Mouse (Mus musculus) R1 (cell line): Measurements from ENCODE around the gene Ocel1.
A peak's percentile ranks its signal among the peaks of the same experiment; 100 is the strongest.

ENCODE experiments used
- DNase-seq: peaks from one replicate; pipeline ENCODE4 v3.0.0-alpha.2; 2018; ENCODE audit warnings: low read depth, low spot score

The Ocel1 gene

DNA sequence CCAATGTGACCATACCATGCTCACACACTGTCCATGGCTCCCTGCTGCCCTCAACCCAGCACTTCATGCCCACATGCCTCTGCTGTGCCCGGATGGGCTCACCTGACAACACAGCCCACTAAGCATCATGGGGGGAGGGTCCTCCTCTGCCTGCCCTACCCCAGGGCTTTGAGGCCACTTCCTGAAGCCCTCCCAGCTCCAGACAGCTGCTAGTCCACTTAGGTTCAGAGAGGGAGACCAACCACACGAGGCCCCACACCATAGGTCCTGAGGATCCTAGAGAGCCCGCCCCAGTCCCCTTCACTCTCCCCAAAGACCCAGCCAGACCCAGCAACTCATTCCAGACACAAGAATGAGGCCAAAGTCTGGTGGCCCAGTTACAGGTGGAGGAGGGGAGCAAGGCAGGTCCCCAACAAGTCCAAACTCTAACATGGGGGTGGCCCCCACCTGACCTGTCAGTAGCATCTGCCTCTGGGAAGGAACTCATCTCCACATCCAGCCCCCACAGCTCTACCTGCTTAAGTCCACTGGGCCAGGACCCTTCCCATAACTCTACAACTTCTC lies 8.5 kb downstream of the Ocel1 start:
- DNase-seq: no peak

DNA sequence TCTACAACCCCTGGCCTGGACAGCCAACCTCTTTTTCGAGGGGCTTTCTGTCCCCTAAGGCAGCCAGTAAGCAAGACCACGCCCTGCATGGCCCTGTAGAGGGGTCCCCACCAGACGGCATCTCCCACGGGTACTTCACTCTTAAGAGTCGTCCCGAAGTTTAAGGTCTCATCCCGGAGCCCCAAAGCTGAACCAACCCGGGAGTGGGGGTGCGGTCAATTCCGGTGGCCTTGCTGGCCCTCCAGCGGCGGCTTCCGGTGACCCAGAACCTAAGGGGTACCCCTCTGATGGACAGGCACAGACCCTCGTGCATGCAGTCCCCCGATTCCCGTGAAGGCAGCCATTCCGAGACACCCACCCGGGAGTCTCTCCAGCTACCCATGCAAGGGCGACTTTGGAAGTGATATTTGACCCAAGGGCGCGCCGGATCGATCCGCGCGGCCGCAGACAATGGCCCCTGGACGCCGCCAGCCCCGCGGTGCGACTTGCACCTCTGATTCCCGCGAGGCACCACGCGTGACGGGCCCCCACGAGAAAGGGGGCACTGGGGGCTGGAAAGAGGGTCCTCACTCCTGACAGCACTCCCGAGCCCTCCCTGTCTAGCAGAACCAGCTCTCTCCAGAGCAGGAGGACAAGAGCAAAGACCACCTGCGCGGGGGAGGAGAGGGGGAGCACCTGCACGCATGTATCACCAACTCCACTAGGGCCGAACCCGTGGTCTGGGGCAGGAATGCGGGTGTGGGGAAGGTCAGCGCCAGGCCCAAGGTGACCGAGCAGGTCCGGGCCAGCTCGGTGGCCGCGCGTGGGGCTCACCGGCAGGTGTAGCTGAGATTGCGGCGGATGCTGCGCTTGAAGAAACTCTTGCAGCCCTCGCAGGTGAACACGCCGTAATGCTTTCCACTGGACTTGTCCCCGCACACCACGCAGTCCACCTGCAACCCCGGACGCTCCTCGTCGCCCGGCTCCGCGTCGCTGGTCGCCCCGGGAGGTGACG lies 9.4 kb downstream of the Ocel1 start:
- no peak for DNase-seq

DNA sequence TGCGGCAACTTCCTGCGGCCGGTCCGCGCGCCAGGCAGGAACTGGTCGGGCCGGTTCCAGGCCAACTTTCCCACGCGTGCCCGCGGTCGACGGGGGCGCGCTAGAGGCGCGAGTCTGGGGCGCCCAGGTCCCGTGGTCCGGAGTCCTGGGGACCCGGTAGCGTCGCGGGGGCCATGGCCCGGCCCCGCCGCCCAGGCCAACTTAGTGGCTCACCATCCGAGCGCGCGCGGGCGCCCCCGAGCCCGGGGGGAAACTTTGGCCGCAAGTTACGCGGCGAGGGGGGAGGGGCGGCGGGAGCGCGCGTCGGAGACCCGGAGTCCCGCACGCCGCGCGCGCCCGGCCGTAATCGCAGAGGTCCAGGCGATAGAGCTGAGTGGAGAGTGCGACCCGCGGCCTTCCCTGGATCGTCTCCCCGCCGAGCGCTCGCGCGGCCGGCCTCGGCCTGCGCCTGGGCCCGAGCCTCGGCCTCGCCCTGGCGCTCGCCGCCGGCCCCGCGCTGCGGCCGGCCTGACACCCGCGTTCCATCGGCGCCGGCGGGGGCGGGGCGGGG lies 10.4 kb downstream of the Ocel1 start, which contains the start of gene Nr2f6:
Gene Nr2f6, minus strand, starts transcription at position 540 of the 550 bp plus-strand sequence.
- DNase-seq: peak; percentile 71

DNA sequence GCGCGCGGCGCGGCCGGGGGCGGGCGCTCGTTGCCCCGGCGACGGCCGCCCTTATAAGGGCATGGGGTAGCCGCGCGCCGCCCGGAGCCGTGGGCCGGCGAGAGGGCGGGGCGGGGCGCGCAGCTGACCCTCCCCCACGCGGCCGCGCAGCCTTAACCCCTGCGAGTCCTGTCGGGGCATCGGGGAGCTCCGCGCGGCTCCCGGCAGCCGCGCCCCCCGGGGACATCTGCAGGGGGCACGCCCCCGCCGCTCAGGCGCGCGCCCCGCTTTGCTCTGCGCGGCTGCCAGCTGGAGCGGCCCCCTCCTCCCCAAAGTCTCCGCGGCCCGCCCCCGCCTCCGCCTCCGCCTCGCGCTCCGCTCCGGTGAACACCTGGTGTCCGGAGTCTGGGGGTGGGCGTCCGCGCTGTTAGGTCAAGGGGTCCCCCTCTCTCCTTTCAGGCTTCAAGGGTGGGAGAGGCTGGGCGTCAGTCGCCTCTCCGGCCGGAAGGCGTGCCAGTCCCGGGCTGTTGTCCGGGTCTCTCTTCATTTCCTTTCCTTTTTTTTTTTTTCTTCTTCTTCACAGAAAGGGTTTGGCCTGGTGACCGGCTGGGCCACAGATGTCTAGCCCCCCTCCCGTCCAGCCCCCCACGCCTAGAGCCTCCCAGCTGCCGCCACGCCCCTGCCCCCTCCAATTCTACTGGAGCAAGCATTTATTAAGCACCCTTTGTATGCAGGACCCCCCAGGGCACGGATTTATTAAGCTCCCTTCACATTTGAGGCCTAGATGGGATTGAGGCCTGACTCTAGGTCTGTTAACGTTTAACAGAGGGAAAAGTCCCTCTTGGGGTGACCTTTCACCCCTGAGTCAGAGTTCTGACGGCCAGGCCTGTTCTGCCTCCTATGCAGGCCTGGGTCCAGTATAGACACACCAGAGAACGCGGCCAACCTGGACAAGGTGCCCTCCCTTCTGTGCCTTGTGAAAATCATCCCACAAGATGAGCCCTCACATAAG lies 11.2 kb downstream of the Ocel1 start:
- DNase-seq: peak; percentile 83

DNA sequence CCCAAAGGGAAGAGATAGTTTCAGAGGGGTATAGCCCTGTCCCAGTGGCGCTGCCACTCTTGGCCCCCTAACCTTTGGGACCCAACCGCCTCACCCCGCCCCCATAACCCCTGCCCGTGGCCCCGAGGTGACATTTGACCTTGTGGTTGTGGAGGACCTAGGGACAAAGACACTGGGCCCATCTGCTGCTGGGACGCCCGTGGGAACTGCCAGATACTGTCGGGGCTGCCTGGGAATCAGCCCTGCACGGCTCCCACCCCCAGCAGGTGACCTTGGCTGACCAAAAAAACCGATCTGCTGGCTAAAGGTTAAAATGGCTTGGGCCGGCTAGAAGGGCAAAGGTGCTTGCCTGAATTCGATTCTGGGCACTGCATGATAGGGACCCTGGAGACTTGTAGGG lies 12.3 kb downstream of the Ocel1 start:
- DNase-seq: no peak

DNA sequence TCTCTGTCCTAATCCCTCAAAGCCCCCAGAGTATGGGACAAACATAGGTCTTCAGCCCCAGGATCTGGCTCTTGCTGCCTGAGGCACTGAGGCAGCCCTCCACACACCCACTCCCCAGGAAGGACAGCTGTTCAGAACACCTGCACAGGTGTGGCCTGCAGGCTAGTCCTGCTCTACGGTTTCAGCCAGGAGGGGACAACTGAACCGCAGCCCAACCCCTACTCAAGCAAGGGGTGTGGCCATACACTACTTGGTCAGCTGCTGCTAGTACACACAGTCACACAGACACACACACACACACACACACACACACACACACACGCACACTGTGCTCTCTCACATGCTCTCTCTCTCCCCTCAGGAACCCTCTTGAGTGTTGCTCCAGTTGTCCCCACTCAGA lies 12.8 kb downstream of the Ocel1 start:
- no peak for DNase-seq

DNA sequence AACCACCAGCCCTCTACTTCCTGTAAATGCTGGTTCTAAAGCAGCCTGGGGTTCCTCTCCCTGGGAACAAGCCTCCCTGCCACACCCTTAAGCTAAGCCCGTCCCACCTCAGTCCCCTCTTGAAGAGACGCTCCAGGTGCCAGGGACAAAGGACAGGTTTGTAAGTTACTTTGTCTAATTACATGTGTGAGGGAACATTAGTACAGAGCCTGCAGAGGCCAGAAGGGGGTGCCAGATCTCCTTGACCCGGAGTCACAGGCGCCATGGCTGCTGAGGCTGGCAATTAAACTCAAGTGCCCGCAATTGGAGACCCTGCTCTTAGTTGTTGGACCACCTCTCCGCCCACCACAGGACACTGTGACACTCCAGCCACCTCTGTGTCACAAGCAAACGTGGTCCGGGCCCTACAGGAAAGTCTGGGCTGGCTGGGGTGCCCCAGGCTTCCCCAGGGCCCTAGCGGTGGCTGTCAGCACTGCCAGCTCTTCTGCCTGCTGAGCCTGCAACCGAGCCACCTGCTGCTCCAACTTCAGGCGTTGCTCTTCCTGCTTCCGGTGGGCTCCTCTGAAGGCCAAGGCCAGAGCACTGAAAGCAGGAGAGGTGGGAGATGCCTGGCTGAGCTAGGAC lies 14.2 kb downstream of the Ocel1 start:
- DNase-seq: peak; percentile 95

DNA sequence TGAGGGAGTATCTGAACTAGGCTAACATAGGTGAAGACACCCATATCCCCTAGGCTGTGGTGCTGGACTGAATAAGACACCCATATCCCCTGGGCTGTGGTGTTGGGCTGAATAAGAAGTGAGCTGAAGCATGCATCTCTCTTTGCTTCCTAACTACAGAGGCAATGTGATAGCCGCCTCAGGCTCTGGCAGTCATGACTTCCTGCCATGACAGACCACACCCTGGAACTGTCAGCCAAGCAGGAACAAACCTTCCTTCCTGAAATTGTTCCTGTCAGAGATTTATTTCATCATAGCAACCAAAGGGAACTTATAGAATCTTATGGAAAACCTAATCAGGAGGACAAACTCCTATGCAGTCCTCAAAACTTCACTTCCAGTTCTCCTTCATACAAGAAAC lies 17.2 kb downstream of the Ocel1 start:
- DNase-seq: no peak

DNA sequence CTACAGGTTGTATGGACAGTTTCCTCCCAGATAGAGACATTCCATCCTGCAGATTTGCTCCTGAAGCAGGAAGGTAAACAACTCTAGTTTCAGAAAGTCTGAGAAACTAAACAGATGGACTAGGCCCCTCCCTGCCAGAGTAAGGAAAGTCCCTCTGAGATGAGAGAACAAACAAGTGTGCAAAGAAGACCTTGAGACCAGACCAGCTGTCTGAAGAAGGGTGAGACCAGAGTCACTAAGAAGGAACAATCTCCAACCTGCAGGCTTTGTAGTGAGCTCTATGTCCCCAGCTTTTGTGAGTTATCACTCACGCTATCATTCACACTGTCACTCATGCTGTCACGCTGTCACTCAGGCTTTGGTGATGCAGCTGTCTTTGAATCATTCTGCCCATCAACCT lies 20.6 kb downstream of the Ocel1 start:
- no peak for DNase-seq

DNA sequence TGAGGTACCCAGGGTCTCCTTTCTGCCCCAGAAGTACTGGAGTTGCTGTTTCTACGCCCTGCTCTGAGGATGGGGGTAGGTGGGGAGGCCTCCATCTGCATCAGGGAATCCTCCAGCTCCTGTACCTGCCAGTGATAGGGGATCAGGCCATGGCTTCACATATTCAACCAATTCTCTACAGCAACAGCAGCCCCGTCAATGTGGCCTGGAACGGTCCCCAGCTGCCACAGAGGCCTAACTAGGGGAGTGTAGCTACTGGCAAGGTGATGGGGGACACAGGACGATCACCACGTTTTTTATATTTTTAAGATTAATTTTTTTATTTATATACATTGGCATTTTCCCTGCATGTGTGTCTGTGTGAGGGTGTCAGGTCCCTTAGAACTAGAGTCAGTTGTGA lies 21.3 kb downstream of the Ocel1 start:
- DNase-seq: no peak

DNA sequence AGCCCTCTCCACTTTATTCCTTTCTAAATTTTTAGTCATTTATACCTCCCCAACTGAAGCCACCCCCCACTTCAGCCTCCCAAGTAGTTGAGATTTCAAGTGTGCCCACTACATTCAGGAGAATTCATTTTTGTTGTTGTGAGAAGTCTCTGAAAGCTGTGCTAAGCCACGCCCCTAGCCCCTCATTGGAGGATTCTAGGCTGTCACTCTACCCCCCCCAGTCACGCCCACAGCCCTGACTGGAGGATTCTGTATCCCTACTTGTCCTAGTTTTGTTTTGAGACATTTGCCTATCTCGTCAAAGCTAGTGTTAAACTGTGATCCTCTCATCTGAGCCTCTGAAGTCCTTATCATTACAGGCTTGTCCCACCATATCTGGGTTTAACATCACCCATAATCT lies 21.8 kb downstream of the Ocel1 start:
- DNase-seq: peak; percentile 84

DNA sequence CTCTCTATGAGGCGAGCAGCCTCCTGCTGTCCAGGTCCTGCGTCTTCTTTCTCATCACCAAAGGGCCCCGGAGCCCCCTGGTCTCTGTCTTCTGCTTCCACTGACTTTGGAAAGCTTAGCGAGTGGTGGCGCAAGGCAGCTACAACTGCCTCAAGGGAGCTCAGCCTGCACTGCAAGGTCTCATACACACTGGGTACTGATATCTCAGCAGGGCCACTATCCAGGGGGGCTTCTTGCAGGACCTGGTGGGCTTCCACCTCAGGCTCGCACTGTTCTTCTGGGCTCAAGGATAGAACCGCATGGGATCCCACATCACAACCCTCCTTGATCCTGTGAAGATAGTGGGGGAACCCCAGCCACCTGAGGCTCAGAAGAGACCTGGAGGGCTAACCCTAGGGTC lies 23.4 kb downstream of the Ocel1 start:
- DNase-seq: no peak

DNA sequence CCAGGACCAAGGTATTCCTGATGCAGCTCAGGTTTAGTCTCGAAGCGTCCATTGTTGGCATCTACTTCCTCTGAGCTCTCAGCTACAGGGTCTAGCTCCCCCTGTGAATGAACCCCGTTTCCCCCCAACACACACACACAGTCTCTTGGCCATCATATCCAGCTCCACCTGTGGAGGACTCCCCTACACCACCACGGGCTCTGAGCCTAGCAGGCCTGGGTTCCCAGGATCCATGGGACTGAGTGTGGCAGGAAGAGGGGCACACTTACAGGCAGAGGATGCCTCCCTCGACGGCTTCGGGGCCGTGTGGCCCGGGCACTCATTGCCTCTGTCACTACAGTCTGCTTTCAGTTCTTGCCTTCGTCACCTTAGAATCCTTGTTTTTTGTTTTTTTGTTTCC lies 24.0 kb downstream of the Ocel1 start:
- DNase-seq: no peak

DNA sequence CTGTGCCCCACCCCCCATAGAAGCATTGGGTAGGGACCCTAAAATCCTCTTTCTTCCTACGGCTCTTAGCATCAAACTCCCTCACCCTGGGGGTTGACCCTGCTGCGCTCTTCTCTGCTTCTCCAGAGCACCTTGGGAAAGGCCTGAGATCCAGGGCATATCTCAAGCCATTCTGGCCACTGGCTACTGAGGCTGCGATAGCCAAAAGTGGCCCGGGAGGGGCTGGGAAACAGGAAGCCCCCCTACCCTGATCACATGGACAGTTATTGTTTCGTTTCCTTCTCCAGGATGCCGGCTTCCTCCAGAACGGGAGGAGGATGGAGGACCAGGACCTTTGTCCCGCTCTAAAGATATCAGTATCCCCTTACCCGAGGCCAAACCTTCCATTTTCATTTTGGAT lies 24.5 kb downstream of the Ocel1 start, which contains the start of gene Ushbp1:
Gene Ushbp1, minus strand, starts transcription at position 174 of the 400 bp plus-strand sequence.
- no peak for DNase-seq

DNA sequence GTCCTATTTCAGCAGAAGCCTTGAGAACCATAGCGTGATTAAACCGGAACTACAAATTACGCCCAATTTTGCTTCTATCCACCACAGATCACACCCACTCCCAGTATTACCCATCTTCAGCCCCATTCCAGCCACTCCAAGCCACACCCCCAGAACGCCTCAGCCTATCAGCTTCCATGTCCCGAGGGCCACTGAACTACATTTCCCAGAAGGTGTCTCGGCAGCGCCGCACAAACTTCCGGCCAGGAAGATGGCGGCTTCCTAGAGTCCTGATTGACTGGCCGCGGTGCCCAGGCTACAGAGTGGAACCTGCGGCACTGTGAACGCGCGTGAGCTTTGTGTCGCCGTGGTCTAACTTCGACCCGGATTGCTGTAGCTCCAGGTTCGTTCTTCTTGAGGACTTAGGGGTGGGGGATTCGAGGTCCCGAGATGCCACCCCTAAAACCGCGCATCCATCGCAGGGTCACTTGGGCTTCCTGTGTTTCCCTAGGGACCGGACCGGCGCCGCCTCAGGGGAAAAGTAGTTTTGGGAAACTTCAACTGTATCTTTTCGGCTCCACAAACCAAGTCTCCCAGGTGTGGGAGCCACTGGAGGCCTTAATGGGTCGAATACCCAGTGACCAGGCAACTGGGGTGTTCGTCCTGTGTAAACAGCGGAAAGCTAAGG lies 25.7 kb downstream of the Ocel1 start, which contains the start of gene Babam1:
Gene Babam1, plus strand, starts transcription at position 223 of the 667 bp plus-strand sequence.
- peak; percentile 97 for DNase-seq

DNA sequence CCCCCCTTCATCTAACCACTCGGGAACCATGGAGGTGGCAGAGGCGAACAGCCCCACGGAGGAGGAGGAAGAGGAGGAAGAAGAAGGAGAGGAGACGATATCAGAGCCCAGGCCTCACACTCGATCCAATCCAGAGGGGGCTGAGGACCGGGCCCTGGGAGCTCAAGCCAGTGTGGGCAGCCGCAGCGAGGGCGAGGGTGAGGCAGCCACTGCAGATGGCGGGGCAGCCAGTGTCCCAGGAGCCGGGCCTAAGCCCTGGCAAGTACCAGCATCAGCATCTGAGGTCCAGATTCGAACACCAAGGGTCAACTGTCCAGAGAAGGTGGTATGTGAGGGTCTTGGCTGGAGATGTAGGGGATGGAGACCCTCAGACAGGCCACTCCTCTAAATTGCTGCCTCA lies 26.6 kb downstream of the Ocel1 start:
- no peak for DNase-seq

DNA sequence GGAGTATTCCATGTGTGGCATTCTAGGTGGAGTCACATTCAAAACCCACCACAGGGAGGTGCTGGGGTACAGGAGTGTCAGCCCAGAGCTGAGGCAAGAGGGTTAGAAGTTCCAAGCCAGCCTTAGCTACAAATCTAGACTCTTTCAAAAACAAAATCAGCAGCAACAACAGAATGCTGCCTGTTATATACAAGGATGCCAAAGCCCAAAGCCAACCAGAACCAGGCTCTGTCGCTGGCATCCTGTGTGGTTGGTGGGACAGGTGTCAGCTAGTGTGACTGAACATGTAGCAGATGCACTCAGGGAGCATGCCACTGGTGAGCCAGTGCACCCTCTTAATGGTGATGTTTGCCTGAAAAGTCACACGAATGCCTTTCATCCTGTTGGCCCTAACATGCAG lies 29.7 kb downstream of the Ocel1 start:
- DNase-seq: no peak

DNA sequence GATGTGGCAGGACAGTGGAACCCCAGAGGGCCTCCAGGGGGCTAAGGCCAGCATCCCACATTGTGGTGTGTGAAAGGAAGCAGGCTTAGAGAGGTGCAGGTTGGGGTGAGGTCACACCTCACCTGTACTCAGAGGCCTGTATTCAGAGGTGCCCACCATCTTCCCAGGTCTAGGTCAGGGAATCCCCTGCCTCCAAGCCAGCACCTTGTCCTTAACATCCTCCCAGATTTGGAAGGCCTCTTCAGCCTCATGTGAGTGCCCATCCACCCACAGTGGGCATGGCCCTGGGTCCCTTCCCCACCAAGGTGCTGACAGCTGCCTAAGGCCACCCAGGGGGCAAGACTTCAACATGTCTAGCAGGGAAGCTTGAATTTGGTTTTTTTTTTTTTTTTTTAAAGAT lies 30.4 kb downstream of the Ocel1 start:
- no peak for DNase-seq

DNA sequence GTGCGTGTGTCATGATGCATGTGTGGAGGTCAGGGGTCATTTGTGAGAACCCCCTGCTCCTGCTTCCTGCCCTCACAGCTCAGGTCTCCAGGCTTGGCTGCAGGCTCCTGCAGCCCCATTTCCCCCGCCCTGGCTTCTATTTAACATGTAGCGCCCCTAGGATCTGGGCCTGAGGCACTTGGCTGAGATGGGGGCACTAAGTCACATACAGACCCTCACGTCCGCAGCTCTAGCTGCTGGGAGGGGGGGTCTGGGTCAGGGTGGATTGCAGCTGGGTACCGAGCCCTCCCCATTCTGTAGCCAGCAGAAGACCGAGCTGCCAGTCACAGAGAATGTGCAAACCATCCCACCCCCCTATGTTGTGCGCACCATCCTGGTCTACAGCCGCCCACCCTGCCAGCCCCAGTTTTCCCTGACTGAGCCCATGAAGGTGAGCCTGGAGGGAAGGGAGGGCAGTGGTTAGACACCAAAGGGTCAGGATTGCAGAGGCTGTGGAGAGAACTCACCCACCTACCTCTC lies 31.4 kb downstream of the Ocel1 start:
- no peak for DNase-seq
